Mouse (Mus musculus) G1E (cell line): Measurements from ENCODE around the gene Lipa.

Source experiments
- CTCF ChIP-seq: IDR thresholded peaks from 2 replicates; pipeline ENCODE4 v1.5.1; 2012; ENCODE audit warnings: low read depth, low read length, inconsistent platforms, mixed read lengths
- POLR2AphosphoS5 ChIP-seq: IDR thresholded peaks from 2 replicates; pipeline ENCODE4 v1.6.1; 2012; ENCODE audit warnings: low read depth, low read length, inconsistent platforms; ENCODE audit not compliant: insufficient replicate concordance

GRCm38 (mm10) chr19:34571080-34571479, 43.8 kb upstream of the Lipa start:
- TF ChIP-seq CTCF (no peak), POLR2AphosphoS5 (no peak)
